Mouse (Mus musculus) thymus, postnatal 25 days (tissue): Measurements from ENCODE around the gene Phf3.
"Not testable (repeated sequence)": the region's sequence is repeated elsewhere in the genome, so short reads cannot be mapped to it uniquely, and the experiment has no call there.

ENCODE experiments used
- DNase-seq: peaks from one replicate; pipeline ENCODE4 v3.0.0; 2022

Phf3 gene

DNA sequence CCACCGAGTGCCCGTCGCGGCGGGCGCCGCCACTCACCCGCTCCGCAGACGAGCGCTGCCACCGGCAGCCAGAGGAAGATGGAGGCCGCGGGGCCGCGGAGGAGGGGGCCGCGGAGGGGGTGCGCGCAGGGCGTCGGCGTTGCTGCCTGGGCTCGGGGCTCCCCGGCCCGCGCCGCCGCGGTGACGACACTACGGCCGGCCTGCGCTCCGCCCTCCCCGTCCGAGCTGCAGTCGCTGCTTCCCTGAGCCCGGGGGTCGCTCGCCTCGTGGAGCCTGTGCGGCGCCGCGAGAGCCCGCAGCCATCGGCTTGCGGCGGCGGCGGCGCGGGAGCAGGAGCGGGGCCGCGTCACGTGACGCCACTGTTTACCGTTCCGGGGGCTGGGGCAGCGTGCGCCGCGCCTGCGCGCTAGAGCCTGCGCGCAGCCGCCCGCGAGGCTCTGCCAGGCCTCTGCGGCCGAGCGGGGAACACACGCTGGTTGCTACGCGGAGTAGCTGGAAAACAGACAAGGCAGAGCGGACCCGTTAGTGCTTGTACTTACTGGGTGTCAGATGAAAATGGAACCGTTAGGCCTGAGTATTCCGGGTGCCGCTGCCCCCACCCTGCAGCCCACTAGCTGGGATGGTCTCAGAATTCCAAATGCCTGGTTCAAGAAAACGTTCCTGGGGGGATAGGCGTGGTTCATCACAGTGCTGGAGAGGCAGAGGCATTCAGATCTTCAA, at the start of gene Phf3:
Phf3 (minus strand) TSS at position 381 of the 720 bp plus-strand sequence.
- DNase-seq = peak; percentile 91

GRCm38 (mm10) chr1:30922237-30922636, 48.5 kb upstream of the Phf3 start:
- no peak for DNase-seq

- DNase-seq = no peak
Observed at GRCm38 (mm10) chr1:30921252-30921651, 47.5 kb upstream of the Phf3 start.

GRCm38 (mm10) chr1:30920620-30921177, 47.0 kb upstream of the Phf3 start:
- peak; percentile 52 for DNase-seq

DNA sequence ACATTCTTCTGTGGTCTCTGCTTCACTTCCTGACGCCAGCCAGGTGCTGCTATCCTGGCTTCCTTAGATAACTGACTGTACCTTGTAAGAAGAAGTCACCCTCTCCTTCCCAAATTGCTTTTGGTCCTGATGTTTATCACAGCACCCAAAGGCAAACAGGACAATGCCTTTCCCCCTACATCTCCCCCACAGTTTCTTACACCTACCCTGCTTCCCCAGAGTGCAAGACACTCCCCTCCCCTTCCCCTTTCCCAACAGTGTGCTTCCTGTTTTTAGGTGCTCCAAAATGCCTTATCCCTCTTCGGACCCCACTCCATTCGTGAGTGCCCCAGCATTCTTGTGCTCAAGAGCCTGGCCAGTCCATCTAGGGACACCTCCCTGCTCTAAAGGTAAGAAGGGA, 36.5 kb upstream of the Phf3 start:
- no peak for DNase-seq

- DNase-seq = no peak
Observed at GRCm38 (mm10) chr1:30908797-30909196, 35.1 kb upstream of the Phf3 start.

DNA sequence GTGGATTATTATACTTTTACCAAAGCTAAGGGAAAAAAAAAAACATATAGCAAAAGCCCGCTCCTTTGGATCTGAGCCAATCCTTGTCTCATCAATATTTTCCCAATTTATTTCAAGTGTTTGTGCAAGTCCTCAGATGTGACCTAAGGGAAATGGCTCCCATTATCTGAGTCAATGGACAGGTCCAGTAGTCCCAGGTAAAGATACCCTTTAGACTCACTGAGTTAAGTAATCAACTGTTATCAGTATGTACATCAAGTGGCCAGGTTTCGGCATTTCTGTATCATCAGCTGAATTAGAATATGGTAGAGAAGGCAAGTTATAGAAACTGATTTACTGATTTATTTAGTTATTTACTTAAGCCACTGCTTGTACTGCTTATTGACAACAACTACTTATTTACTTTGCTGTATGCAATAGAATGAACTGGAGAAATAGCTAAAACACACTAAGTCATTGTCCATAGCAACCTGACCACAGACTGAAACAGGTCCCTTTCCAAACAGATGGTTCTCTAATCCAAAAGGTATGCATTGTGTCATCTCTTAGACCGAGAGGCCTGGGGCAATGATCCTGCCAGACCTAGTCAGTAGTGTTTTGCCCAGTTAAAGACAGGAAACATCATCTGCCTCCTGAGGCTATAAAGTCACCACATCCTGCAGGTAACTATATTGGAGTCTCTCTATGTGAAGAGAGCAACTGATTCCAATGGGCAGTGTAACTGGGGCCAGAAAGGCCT, 29.9 kb upstream of the Phf3 start:
- no peak for DNase-seq

DNA sequence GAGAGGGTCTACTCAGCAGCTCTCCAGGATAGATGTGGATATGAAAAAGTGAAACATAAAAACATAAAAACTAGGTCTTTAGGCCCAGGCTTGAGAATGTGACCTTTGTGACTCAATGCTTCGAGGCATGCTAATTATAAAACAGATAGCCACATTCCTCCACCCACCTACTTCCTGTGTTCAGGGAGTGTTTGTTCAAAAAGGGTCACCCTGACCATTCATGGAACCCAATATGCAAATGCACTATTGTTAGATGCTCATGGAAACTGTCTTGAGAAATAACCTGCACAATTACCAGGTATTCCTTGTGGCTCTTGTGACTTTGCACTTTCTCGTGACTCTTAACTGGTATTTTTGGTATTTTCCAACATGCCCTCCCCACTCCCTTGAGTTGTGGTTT, 25.0 kb upstream of the Phf3 start:
- no peak for DNase-seq

DNA sequence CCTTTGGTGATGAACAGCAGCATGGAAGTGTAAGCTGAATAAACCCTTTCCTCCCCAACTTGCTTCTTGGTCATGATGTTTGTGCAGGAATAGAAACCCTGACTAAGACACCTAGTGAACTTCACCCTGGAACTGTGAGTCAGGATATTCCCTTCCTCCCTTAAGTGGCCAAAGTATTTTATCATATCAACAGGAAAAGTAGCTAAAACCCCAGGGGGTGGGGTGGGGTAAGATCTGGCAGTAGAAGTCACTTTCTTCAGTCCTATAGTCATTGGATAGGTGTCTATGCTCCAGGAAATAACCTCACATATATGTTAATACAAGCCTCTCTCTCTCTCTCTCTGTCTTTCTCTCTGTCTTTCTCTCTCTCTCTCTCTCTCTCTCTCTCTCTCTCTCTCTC, 21.6 kb upstream of the Phf3 start:
- DNase-seq = not testable (repeated sequence)

GRCm38 (mm10) chr1:30883806-30884205, 10.1 kb upstream of the Phf3 start:
- not testable (repeated sequence) for DNase-seq

GRCm38 (mm10) chr1:30875746-30876145, 2.0 kb upstream of the Phf3 start:
- DNase-seq = no peak

- no peak for DNase-seq
Observed at GRCm38 (mm10) chr1:30874261-30875131, 775 bp upstream of the Phf3 start.

GRCm38 (mm10) chr1:30872836-30873540, 733 bp downstream of the Phf3 start:
- peak; percentile 61 for DNase-seq

DNA sequence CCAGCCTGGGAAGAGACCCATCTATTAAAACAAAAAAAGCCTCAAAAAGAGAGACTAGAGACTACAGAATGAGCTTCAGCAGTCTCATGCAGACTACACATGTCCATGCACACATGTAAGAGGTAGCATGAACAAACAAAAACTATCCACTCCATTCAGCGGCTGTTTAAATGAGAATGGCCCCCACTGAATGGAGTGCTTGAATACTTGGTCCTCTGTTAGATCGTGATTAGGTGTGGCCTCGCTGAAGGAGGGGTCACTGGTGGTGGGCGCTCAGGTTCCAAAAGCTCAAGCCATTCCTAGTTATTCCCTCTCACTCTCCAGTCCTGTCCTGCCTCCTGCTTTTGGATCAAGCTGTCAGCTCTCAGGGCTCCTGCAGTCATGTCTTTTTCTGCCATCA, 5.9 kb downstream of the Phf3 start:
- no peak for DNase-seq

- DNase-seq = no peak
Observed at GRCm38 (mm10) chr1:30852518-30852917, 21.2 kb downstream of the Phf3 start.

DNA sequence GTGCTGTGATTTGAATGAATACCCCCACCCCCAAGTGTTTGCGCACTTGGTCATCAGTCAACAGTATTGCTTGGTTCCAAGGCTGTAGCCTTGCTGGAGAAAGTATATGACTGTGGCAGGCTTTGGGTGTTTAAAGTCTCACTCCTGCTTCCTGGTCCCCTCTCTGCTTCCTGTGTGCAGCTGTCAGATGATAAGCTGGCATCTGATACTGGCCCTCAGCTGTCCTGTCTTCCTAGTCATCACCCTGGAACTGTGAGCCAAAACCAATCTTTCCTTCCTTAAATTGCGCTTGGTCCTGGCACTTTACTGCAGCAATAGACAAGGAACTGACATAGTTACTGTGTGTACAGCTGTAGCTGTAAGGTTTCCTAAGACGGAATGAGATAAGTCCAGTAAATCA, 21.8 kb downstream of the Phf3 start:
- no peak for DNase-seq

GRCm38 (mm10) chr1:30850906-30851305, 22.8 kb downstream of the Phf3 start:
- DNase-seq = no peak

GRCm38 (mm10) chr1:30849955-30850354, 23.8 kb downstream of the Phf3 start:
- DNase-seq = no peak

GRCm38 (mm10) chr1:30847706-30848105, 26.0 kb downstream of the Phf3 start:
- DNase-seq = no peak

- no peak for DNase-seq
Observed at GRCm38 (mm10) chr1:30839662-30840061, 34.1 kb downstream of the Phf3 start.

- no peak for DNase-seq
Observed at GRCm38 (mm10) chr1:30835512-30835911, 38.2 kb downstream of the Phf3 start.

DNA sequence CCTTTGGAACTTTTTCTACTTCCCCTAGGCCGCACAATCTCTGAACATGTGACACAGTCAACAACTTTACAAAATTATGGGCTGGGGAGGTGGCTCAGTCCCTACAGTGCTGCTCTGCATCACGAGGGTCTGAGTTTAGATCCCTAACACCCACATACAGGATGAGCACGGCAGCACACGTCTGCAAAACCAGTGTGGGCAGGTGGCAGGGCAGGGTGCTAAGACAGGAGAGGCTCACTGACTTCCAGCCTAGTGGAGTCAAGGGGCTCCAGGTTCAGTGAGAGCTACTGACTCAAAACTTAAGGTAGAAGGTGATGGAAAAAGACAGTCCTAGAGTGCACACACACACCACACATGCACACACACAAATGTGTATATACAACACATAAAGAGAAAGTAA, 40.9 kb downstream of the Phf3 start:
- DNase-seq = no peak
